Mouse (Mus musculus) gastrocnemius, postnatal 4 days (tissue): ENCODE measurements at regions not wholly inside any gene's neighbourhood (a gene's known extent, or its start where the extent isn't known, plus 50 kb on each side); places are given as distances from the start of the nearest gene placed in this dataset.

Source experiments
- DNase-seq, 2 experiments: peaks; one replicate each; pipeline ENCODE4 v3.0.0; 2021 to 2022; ENCODE audit warnings: low spot score in 2 of 2, mixed read lengths in 2 of 2

DNA sequence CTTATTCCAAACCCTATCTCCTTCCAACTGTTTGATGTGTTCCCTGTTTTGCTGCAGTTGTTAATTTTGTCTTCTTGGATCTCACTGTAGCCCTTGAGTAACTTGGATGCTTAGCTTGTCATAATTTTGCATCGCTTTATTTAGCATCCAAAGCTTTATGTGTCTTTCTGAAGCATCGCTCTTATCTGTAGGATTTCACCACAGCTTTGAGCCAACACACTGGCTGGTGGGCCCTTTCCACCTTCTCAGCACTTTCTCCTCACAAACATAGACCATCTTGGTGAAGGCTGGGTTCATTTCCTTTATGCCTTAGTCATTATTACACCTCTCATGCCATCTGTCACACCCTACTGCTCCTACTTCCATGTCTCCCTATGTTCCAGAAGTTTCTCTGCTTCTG is 581.1 kb upstream of the Auts2 start:
- DNase-seq = no peak

DNA sequence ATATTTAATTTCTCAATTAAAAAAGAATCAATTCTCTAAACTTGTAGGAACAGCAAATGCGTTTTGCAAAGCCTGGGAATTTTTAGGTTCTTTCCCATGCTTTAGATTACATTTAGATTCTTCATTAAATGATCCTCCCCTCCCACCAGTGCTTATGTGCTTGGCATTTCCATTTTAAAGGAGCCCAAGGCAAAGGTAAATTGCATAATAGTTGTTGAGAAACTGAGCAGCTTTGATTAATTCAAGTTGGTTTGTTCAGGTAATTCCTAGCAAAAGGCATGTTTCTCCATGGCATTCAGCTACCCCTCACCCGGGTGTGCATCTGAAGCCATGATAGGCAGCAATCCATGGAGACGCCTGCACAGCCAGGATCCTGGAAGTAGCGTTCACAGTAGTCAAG is 570.8 kb upstream of the Auts2 start:
- DNase-seq = no peak

DNA sequence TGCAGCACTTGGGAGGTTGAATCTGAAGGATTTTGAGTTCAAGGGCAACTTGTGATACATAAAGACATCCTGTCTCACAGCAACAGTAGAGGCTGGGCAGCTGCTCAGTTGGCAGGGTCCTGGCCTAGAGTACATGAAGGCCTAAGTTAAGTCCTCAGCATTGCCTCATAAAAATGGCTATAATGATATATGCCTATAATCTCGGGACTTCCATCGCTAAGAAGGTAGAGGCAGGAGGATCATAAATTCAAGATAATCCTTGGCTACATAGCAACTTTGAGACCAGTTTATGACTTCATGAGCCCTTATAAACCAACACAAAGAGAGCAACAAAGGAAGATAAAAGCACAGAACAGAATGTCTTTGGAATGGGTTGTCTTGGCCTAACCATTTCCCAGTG is 570.0 kb upstream of the Auts2 start:
- no peak for DNase-seq

DNA sequence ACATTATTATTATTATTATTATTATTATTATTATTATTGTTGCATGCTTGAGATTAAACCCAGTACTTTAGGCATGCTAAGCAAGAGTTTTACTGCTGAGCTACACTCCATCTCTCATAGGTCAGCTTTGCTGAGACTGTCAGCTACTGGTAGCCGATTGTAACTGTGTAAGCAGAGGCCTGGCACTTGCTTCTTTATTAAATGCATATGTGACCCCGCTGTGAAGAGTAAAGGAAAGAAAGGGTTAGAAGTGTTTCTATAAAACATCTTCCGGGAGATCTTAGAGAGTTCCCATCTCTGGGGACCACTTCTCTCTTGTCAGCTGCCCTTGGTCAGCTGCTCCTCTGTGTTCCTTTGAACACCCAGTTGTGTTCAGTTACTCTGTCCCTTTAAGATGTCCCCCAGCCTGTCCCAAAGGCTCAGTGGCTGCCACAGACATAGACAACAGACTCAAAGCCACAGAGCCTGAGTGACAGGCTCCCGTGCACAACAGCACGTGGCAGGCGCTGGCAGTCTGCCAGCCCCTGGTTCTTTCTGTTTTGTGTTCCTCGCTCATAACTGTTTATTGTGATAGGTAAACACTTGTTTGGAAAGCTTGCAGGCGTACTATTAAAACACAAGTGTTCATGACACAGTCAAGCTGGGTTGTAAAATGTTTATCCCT is 563.7 kb upstream of the Auts2 start:
- no peak for DNase-seq

DNA sequence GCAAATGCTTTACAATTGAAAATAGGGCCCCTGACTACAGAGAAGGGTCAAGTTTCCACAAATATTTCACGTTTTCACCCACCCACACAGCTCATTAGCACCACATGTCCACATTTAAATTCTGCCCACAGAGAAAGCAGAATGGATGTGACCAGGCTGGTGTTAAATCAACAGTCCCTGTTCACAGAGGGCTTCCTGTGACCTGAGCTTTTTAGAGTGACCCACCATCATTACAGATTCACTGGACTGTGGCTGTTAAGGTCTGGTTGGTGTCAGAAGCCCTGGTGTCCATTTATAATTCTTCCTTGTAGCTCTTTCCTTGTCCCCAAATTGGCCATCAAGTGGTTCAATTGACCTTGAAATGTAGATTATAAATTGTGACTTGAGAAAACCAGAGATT is 553.2 kb upstream of the Auts2 start:
- no peak for DNase-seq

DNA sequence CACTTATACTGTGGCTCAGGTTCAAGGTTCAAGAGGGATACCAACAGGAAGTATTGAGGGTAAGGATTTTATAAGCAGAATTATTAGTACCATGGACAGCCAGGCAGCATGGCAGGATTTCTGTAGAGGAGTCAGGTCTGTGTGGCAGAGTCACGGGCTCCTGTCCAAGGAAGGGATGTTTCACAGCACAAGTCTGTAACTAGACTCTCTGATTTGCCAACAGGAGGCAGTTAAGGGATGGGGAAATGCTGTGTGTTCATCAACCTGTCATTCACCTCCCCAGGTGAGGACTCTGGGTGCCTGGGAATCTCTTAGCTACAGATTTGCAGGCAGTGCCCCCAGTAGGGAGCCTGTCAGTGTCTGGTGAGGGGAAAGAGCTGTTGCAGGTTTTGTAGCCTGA is 541.7 kb upstream of the Auts2 start:
- DNase-seq = no peak

DNA sequence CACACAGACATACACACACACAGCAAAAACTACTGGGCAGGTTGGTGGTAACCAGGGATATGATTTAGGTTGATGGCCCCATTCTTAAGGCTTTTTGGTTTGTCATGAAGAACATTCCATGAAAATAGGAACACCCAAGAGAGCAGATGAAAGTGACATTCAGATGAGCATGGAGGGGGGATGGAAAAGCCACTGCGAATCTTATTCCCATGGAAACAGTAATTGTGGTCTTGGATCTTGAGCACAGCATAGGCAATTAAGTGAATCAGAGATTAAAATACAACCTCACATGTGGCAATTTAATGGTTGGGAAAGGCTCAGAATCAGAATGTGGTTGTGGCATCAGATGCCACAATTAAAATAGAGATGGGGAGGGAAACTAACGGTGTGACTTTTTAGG is 537.6 kb upstream of the Auts2 start:
- DNase-seq = no peak

DNA sequence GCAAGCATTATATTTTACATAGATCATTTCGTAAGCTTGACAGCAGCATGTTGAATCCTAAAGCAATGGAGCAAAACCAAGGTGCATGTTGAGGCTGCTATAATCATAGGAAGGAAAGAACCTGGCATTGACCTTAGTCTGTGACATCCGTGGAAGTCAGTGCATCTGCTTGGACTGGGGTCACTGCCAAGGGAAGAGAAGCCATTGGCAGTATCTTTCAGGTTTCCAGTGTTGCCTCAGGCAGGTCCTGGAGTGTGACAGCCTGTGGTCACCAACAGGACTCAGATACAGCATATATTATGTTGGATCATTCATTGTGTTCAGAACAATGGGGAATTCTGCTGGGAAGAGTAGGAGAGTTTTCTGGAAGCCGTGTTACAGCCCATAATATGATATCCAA is 535.8 kb upstream of the Auts2 start:
- DNase-seq = no peak

DNA sequence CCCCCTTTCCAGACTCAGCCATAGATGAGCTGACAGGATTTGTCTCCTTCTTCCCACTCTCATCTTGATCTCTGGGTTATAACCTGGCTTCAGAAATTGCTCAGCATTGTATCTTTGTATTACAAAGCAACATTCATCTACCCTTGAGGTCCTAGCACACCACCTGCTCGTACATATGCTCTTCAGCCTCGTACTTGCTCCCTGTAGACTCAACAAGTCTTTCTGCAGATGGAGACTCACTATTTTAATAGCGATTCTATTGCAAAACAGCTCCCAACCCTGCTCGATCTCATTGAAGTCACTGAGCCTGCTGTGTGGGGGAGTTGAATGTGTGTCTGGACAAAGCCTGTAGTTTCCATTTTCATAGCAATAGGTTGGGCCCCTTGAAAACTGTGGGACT is 535.2 kb upstream of the Auts2 start:
- no peak for DNase-seq

DNA sequence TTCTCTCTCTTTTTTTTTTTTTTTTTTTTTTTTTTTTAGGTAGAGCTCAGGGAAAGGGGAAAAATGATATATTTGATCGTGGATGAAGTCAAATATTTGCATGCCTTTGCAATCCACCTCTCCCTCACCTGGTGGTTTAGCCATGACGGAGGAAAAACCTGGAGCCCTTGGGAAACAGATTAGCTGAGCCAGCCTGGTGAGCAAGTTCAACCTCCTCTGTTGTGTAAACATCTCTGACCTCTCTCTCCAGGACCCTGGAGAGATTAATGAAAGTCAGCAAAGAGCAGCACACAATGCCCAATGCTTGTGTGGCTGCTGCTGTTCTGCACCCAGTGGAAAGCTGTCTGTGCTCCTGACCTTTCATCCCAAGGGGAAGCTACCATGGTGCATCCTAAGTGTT is 530.2 kb upstream of the Auts2 start:
- DNase-seq = no peak

DNA sequence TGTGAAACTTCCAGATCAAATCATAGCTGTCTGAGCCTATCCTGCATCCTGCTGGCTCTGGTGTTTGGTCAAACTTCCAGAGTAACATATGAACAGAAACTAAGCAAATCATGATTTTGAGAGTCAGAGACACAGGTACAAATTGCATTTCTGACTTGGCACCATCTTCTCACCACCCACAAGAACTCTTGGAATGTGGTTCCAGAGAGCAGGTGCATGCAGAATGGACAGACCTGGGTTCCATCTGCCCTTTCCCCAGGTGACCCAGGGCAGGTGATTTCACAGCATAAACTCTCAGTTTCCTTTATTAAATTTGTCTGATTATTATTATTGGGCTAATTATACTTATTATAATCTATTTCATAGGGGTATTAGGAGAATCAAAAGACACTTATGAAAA is 527.0 kb upstream of the Auts2 start:
- DNase-seq = no peak

DNA sequence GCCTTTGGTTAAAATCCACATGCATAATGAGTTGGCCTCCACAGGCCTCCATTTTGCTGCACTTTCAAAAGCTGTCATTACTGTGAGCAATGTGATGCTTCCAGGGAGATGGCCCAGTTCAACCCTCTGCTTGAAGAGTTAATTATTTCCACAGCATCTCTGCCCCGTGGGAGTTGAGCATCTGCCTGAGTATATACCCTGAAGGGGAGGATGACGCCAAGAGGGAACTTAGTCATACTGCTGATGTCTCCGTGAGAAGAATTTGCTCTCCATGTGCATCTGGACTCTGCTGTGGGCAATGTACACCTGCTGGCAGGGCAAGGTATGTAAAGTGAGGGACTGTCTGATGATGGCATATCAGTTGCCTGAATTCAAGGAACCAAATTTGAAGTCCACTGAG is 519.3 kb upstream of the Auts2 start:
- DNase-seq = no peak

DNA sequence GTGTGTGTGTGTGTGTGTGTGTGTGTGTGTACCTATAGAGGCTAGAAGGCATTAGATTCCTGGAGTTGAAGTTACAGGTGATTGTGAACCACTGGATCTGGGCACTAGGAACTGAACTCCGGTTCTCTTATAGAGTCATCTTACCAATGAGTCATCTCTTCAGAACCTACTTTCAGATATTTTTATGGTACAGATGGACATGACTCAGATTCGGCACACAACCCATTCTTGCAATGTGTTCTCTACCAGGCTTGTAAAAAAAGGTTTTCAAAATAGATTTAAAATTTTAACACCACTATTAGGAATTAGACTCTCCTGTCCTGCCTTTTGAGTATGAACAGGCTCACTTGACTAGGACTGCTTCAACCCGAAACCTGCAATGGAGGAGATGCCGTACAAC is 504.3 kb upstream of the Auts2 start:
- DNase-seq = no peak

DNA sequence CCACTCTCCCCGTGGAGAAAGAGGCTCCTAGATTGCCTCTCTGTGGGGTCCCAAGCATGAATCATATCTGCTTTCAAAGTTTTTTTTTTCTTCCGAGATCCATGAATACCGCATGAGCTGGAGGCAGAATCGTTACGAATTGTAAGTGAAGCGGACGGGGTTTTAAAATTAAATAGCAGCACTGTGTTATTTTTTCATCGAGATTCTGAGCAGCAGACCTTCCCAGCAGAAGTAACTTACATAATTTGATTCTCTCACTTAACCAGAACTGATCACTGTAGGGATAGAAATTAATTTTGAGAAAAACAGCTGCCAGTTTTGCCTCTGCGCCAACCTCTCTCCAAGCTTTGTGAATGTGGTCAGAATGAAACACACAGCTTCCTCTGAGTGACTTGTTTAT is 502.5 kb upstream of the Auts2 start:
- DNase-seq = no peak

DNA sequence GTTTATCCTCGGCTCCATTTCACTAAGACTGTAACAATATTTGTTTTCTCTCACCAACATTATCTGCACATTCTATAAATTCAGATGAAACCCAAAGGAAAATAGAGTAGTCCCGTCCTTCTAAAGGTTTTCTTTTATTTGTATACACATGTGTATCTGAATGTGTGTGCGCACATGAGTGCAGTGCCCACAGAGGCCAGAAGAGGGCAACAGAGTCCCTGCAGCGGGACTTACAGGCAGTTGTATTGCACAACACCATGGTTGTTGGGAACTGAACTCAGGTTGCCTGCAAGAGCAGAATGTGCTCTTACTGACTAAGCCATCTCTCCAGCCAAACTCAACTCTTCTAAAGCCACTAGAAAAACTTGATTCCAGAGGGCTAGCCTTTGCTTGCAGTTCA is 484.4 kb upstream of the Auts2 start:
- DNase-seq = no peak

DNA sequence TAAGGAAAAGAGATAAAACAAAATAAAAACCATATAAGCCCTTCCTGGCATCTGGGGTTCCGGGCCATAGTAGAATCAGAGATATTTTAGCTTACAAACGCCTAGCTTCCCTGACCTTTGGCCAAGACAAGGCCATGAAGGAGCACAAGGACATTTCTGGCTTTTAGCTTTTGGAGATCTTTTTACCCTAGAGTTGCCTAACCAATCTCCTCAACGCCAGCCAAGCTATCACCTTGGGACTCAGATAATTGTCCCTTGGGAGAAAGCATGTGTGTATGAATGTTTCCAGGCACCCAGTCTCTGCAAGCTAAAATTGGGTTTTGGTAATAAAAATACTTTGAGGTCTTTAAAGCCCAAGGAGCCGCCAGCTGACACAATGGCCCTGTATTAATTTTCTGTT is 482.0 kb upstream of the Auts2 start:
- no peak for DNase-seq

DNA sequence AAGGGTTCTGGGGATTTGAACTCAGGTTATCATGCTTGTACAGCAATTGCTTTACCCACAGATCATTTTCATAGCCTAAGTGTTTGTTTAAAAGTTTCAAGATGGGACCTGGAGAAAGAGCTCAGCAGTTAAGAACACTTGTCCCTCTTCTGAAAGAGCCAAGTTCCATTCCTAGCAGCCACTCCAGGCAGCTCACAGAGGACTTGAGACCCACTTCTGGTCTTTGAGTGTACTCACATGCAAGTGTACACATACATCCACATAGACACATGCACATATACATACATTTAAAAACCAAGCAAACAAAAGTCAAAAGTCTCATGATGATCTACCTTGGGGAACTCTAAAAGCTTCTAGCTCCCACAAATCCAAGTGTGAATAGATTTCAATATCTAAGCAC is 477.7 kb upstream of the Auts2 start:
- no peak for DNase-seq

DNA sequence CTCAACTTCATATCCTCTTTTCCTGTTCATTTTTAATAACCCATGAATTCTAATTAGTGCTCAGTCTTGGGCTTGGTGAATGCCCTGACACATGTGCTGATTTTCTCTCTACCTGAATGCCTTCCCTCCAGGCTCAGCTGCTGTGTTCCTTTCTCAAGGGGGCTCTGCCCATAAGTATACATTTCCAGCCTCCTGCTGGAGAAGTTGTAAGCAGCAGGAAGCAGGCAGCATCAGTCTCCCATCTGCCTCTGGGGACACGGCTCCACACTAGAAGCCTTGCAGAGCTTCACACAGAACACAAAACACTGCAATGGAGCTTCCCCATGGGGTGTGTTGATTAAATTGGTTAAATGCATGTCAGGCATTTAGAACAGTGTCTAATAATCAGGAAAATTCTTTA is 477.0 kb upstream of the Auts2 start:
- no peak for DNase-seq

DNA sequence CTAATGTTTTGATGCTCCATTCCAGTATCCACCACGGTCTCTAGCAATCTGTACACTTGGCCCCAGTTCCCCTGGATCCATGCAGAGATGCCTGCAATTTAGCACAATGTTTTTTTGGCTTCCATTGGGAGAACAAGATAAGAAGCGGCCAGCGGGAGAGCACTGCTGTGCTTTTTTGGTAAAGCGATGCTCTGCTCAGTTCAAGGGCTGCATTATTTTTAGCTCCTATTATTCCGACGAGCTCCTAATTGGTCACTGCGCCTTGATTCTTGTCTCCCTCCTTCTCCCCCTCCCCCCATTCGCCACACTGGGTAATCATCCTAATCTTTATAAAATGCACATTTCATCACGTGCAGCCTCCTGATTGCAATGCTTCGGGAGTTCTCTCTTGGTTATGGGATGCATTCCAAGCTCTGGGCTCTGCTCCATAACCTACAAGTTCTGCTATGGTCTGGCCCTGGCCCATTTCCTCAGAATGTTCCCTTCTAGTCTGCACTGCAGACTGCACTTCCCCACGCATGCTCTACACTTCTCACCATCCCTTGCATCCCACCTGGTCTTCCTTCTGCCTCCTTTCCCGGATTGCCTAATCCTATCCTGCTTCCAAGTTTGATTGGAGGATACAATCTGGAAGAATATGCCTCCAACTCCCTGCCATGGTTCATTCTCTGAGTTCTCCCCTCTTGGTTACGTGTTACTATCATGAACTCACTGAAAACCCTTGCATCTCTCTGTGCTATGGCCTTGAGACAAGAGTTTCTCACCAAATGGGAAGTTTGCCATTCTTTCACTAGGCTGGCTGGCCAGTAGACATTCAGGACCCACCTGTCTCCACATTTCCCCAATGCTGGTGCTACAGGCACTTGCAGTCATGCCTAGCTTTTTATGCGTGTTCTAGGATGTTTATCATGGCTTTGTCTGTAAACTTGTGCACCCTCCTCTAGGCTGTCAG is 467.8 kb upstream of the Auts2 start:
- DNase-seq = peak in 1 of 2 experiments; percentile 21

DNA sequence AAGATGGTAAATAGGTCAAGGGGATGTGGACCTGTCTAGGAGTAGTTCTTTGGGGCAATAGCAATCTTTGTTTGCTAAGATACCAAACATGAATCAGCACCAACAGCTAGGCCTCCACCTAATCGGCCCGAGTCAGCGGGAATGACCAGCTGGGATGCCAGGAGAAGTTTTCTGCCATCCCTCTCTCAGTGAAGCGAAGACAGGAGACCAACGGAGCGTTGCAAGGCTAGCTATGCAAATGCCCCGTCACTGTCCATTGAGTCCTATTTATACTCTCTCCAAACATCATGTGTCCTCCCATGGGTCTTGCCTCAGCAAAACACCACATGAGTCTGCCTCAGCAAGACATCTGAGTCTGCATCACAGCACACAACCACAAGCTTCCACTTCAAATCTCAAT is 439.7 kb upstream of the Auts2 start:
- DNase-seq = no peak

DNA sequence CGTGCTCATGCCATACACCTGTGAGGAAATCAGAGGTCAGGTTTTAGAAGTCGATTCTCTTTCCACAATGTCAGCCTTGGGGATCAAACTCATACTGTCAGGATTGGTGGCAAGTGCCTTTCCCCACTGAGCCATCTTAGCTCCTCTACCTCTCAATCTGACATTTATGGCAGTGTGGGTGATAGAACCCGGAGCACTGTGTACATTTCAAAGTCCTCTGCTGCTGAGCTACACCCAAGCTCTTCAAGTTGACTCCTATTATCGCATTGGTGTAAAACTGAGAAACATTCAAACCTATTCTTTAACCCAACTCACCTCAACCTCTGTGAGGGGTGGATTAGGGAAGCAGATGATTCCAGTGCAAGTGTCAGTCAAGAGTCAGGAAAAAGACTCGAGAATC is 435.9 kb upstream of the Auts2 start:
- DNase-seq = no peak

DNA sequence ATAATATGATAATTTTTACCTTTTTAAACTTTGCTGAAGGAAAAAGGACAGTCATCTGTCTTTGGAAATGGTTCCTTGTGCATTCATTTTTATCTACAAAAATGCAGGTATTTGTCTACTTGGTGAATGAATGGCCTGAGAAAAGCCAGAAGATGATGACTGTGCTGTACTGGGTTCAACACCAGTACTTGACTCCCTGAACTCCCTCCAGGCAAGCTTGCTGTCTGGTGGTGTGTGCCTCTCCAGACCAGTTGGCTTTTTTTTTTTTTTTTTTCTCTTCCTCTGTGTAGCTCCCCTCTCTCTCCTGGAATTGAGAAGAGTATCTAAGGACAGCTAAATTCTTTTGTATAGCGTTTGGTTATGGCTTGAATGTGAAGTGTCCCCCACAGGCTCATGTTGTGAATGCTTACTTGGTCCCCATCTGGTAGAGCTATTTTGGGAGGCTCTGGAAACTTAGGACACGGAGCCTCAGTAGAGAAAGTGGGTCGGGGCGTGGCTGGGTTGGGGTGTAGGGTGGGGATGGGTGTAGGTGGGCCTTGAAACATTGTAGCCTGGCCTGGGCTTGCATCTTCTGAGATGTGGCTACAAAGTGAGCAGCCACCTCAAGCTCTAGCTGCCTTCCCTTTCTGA is 432.3 kb upstream of the Auts2 start:
- no peak for DNase-seq
